Mouse (Mus musculus): ENCODE measurements around the gene Nkapl. TPM values are rescaled to one million over a fixed set of nuclear protein-coding genes. Genes with fewer than 3 reads are reported as not detected.
"Not testable (repeated sequence)": the region's sequence is repeated elsewhere in the genome, so short reads cannot be mapped to it uniquely, and the experiment has no call there.

Gene Nkapl
- 1 to 10 TPM in 1 of 4 experiments, under 1 TPM in 3; 0.17 to 1.1 (median 0.41) TPM for total RNA-seq (2022)

- peak; percentile 79 for DNase-seq (ENCODE audit: low spot score)
These were observed at the start of gene Nkapl for GRCm38 (mm10) chr13:21468061-21469019. Gene Nkapl, minus strand, starts transcription at chr13:21468509.

- DNase-seq (ENCODE audit: low spot score), result peak; percentile 81
These were observed 37.9 kb upstream of the Nkapl start for GRCm38 (mm10) chr13:21506221-21506649.

- DNase-seq (ENCODE audit: low spot score), result no peak
These were observed 34.0 kb upstream of the Nkapl start for GRCm38 (mm10) chr13:21502296-21502695.

GRCm38 (mm10) chr13:21501182-21501581 lies 32.9 kb upstream of the Nkapl start, which contains the start of gene Gm11273:
Gene Gm11273, minus strand, starts transcription at chr13:21501418.
- not testable (repeated sequence) for DNase-seq (ENCODE audit: low spot score)

GRCm38 (mm10) chr13:21495080-21495479 lies 26.8 kb upstream of the Nkapl start, which contains the start of gene AK157302:
Gene AK157302, plus strand, starts transcription at chr13:21495223.
- DNase-seq (ENCODE audit: low spot score), result no peak

GRCm38 (mm10) chr13:21492847-21493246 lies 24.5 kb upstream of the Nkapl start:
- no peak for DNase-seq (ENCODE audit: low spot score)

GRCm38 (mm10) chr13:21486881-21487280 lies 18.6 kb upstream of the Nkapl start:
- DNase-seq (ENCODE audit: low spot score), result no peak

GRCm38 (mm10) chr13:21478759-21479670 lies 10.7 kb upstream of the Nkapl start, which contains the start of the genes Zkscan4 and Gm10065:
Gene Zkscan4, plus strand, starts transcription at chr13:21478907.
Gene Gm10065, minus strand, starts transcription at chr13:21479441.
- peak; percentile 73 for DNase-seq (ENCODE audit: low spot score)

GRCm38 (mm10) chr13:21472427-21472826 lies 4.1 kb upstream of the Nkapl start:
- no peak for DNase-seq (ENCODE audit: low spot score)

GRCm38 (mm10) chr13:21469097-21469496 lies 788 bp upstream of the Nkapl start:
- no peak for DNase-seq (ENCODE audit: low spot score)

GRCm38 (mm10) chr13:21467336-21467735 lies 973 bp downstream of the Nkapl start:
- no peak for DNase-seq (ENCODE audit: low spot score)

GRCm38 (mm10) chr13:21462516-21462915 lies 5.8 kb downstream of the Nkapl start:
- DNase-seq (ENCODE audit: low spot score), result not testable (repeated sequence)

GRCm38 (mm10) chr13:21456347-21456746 lies 12.0 kb downstream of the Nkapl start:
- DNase-seq (ENCODE audit: low spot score), result no peak

GRCm38 (mm10) chr13:21454133-21454532 lies 14.2 kb downstream of the Nkapl start:
- DNase-seq (ENCODE audit: low spot score), result no peak

GRCm38 (mm10) chr13:21453449-21453848 lies 14.9 kb downstream of the Nkapl start, which contains the start of gene Zscan26:
Gene Zscan26, minus strand, starts transcription at chr13:21453730.
- peak; percentile 92 for DNase-seq (ENCODE audit: low spot score)

GRCm38 (mm10) chr13:21453042-21453441 lies 15.3 kb downstream of the Nkapl start:
- no peak for DNase-seq (ENCODE audit: low spot score)

GRCm38 (mm10) chr13:21447856-21448614 lies 20.3 kb downstream of the Nkapl start:
- no peak for DNase-seq (ENCODE audit: low spot score)

GRCm38 (mm10) chr13:21446796-21447195 lies 21.5 kb downstream of the Nkapl start:
- DNase-seq (ENCODE audit: low spot score), result peak; percentile 9

- DNase-seq (ENCODE audit: low spot score), result no peak
These were observed 27.1 kb downstream of the Nkapl start for GRCm38 (mm10) chr13:21441207-21441572.

- peak; percentile 21 for DNase-seq (ENCODE audit: low spot score)
These were observed 27.7 kb downstream of the Nkapl start, which contains the start of gene Pgbd1 for GRCm38 (mm10) chr13:21440503-21441206. Gene Pgbd1, minus strand, starts transcription at chr13:21441058.
